Mouse (Mus musculus): ENCODE results near the gene Map10.

Gene Map10

DNA sequence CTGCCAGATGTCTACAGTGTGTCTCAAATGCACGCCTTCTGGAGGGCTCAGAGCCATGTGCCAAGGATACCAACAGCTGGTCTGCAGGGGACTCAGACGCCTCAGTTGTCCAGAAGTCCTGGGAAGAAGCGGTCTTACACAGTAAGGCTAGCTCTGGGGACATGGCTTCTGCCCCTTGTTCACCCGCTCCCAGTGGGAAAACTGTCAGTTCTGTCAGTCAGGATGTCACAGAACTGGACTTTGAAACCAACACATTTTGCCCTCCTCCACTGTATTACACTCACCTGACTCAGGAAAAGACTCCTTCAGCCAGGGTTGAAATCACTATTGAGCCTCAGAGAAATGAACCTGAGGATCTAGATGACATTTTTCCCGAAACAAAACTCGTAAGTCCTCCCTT lies 802 bp downstream of the Map10 start:
- no peak for DNase-seq (ENCODE audit: low spot score)

GRCm38 (mm10) chr8:125670906-125671305 lies 1.3 kb downstream of the Map10 start:
- DNase-seq (ENCODE audit: low spot score): no peak

DNA sequence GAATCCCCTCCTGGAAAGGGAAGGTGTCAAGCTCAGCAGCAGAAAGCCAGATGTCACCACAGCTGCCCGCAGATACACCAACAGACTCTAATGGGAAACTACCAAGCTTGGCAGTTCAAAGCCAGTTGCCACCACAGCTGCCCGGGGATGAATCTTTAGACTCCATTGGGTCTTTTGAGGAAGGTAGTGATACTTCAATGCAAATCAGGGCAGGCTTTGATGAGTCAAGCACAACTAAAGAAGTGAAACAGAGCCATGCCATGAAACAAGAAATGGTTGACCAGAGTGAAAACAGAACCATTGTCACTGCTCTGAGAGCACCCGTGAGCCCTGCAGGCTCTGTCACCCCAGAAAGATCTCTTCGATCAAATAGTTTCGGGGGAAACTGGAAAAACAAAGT lies 1.8 kb downstream of the Map10 start:
- no peak for DNase-seq (ENCODE audit: low spot score)

- no peak for DNase-seq (ENCODE audit: low spot score)
Measured at GRCm38 (mm10) chr8:125675796-125676195, 6.2 kb downstream of the Map10 start.

DNA sequence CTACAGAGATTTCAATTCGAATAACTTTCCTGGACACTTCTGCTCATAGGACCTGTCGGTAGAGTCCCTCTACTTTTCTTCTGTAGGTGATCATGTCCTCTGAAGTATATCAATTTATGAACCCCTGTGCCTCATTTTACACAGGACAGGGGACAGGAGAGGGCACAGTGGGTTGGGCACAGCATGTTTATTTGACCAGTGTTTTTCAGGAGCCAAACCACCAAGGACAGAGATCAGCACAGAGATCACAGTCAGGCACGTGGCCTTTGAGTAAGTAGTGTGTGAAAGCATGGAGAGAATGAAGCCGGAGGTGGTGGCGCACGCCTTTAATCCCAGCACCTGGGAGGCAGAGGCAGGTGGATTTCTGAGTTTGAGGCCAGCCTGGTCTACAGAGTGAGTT lies 7.9 kb downstream of the Map10 start:
- no peak for DNase-seq (ENCODE audit: low spot score)

GRCm38 (mm10) chr8:125678854-125679648 lies 9.4 kb downstream of the Map10 start:
- DNase-seq (ENCODE audit: low spot score): no peak

DNA sequence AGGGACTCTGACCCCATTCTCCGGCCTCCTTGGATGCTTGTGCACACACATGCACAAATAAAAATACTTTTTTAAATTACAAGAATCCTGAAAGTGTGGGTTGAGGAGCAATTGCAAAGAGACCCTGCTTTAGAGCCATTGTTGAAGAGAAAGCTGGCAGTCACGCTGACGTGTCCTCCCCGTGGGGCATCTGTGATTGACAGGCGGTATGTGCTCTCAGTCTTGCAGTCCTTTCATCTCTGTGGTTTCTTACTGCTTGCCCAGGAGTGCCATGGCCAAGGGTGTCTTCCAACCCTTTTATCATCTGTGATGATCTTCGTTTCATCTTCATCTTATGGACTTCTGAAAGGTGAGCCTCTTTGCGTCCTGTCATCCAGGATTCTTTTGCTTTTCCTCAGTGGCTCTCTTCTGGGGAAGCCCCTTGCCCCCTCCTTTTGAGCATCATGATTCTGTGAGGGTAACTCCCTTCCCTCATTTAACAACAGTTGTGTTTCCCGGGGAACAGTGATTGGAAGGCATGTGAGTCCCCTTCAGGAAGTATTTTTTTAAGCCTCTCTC lies 11.3 kb downstream of the Map10 start:
- no peak for DNase-seq (ENCODE audit: low spot score)

DNA sequence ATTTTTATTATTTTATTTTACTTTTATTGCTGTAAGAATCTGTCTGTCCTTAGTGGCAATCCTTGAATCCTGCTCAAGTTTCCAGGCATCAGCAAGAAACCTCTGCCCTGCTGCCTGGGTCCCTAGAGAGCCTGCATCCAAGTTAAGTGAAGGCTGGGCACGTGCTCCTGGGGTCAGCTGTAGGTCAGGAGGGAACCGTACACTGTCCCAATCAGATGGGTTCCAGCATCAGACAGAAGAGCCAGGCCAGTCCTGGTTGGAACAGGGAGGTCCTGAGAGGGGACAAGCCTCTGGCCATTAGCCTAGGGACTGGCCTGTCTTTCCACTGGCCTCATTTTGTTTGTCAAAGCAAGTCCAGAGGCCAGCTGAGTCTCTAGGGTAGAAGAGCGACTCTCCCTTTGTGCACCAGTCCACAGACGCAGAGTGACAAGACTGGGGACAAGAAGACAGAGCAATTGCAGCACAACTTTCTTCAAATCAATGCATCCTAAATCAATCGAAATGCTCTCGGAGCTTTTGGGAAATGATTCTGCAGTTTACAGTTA lies 15.7 kb downstream of the Map10 start:
- no peak for DNase-seq (ENCODE audit: low spot score)

- no peak for DNase-seq (ENCODE audit: low spot score)
Measured at GRCm38 (mm10) chr8:125686221-125686865, 16.7 kb downstream of the Map10 start.

GRCm38 (mm10) chr8:125690166-125690915 lies 20.7 kb downstream of the Map10 start:
- DNase-seq (ENCODE audit: low spot score): no peak

DNA sequence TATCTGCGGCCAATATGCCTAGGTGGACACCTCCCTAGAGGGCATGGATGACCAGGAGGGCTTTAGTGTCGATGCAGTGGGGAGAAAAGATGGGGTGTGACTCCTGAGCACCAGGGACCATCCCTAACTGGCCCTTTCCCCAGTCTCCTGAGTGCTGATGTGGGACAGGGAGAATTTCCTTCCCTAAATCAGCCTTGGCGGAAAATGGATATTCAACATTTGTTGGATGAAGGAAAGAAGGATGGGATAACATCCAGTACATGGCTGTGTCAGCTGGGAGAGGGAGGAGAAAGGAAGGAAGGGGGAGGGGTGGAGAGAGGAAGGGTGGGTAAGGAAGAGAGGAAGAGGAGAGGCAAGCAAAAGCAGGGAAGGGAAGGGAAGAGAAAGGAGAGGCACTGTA lies 21.3 kb downstream of the Map10 start:
- no peak for DNase-seq (ENCODE audit: low spot score)

- DNase-seq (ENCODE audit: low spot score): no peak
Measured at GRCm38 (mm10) chr8:125692447-125692846, 22.8 kb downstream of the Map10 start.

DNA sequence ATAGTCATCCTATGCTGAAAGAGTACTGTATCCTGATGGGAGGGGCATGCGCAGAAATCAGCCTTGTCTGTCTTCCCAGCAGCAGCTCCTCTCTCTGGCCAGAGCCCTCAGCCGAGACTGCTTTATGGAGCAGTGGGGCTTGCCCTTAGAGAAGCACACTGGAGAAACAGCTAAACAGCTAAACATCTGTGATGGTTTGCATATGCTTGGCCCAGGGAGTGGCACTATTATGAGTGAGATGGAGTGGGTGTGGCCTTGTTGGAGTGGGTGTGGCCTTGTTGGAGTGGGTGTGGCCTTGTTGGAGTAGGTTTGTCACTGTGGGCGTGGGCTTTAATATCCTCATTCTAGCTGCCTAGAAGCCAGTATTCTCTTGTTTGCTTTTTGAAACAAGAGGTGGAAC lies 23.6 kb downstream of the Map10 start:
- DNase-seq (ENCODE audit: low spot score): no peak

DNA sequence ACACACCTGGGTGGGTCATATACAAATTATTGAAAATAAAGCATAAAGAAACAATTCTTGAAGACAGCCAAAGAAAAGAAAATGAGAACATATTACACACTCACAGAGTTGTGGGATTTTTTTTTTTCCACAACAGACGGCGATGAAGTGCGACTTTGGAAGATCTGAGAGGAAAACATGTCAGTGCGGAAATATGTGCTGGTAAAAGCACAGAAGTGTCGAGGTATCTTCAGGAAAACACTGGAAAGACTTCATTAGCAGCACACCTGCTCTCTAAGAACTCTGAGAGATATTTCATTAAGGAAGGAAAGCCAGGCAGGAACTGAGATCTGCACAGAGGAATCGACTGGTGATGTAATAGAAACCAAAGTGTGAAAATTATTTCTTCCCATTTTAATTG lies 26.3 kb downstream of the Map10 start:
- no peak for DNase-seq (ENCODE audit: low spot score)

- no peak for DNase-seq (ENCODE audit: low spot score)
Measured at GRCm38 (mm10) chr8:125699391-125700025, 29.9 kb downstream of the Map10 start.

GRCm38 (mm10) chr8:125700407-125700806 lies 30.8 kb downstream of the Map10 start:
- no peak for DNase-seq (ENCODE audit: low spot score)

- DNase-seq (ENCODE audit: low spot score): no peak
Measured at GRCm38 (mm10) chr8:125702868-125703473, 33.4 kb downstream of the Map10 start.

GRCm38 (mm10) chr8:125704434-125704833 lies 34.8 kb downstream of the Map10 start:
- DNase-seq (ENCODE audit: low spot score): no peak

DNA sequence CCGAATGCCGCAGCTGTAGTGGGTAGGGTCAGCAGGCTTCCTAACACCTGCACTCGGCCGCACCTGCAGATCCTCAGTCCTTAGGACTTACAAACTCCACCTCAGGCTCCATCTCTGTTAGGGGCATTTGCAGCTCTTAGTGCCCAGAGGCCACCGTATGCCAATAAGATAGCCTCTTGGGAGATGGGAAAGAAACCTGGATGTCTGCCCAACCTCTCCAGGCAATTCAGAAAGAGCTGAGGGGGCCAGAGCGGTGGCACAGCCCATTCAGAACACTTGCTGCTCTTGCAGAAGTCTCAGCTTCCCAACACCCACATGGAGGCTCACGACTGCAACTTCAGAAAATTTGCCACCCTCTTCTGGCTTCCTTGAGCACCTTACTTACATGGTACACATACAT lies 36.2 kb downstream of the Map10 start:
- no peak for DNase-seq (ENCODE audit: low spot score)

GRCm38 (mm10) chr8:125709171-125709570 lies 39.6 kb downstream of the Map10 start:
- DNase-seq (ENCODE audit: low spot score): no peak

GRCm38 (mm10) chr8:125711514-125711913 lies 41.9 kb downstream of the Map10 start:
- DNase-seq (ENCODE audit: low spot score): no peak

Measured in yolk sac, embryonic 10.5 days (tissue).